Mouse (Mus musculus) testis, adult 2 months (tissue): Measurements from ENCODE around the gene Arl15.

ENCODE experiments used
- CTCF ChIP-seq: fragments of 200-500 bp; IDR thresholded peaks from 2 replicates; pipeline ENCODE4 v1.5.1; 2012; ENCODE audit warnings: low read depth, mild to moderate bottlenecking, inconsistent platforms, low read length, moderate library complexity; ENCODE audit not compliant: control insufficient read depth, insufficient read depth, insufficient replicate concordance
- POLR2A ChIP-seq: fragments of 200-500 bp; IDR thresholded peaks from 2 replicates; pipeline ENCODE4 v1.6.1; 2012; ENCODE audit warnings: low read depth, mild to moderate bottlenecking, inconsistent platforms, low read length, moderate library complexity; ENCODE audit not compliant: control insufficient read depth

GRCm38 (mm10) chr13:114202806-114203570 lies 408.7 kb downstream of the Arl15 start:
- TF ChIP-seq CTCF (no peak), POLR2A (no peak)
